Mouse (Mus musculus): Measurements from ENCODE around the gene Olfr323. TPM values are rescaled to one million over a fixed set of nuclear protein-coding genes. Genes with fewer than 3 reads are reported as not detected.

Gene Olfr323
- polyA plus RNA-seq, 1 experiment from 2014 or later = not detected

DNA sequence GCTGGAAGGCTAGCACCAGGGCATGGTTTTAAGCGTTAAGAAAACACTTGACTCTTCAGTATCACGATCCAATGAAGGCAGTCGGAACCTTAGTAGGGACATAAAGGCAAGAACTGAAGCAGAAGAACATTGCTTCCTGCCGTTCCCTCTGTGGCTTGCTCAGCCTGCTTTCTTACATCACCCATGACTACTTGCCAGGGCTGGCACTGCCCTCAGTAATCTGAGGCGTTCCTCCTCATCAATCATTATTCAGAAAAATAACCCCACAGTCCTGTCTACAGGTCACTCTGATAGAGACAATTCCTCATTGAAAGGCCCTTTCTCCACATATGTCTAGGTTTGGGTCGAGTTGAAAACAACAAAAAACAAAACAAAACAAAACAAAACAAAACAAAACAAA is 23.3 kb downstream of the Olfr323 start:
- no peaks in the 10 kb centered on the region for H3K9me3 ChIP-seq (ENCODE audit: control insufficient read depth)
- no peak for TF ChIP-seq CTCF (IDR thresholded peaks at IDR 0.05; ENCODE audit: low read depth)
- H3K9ac ChIP-seq (ENCODE audit: low read depth, low read length) = no peak overlapping the region
- no peak for ATAC-seq
- 83% methylated on average over 6 of the region's 6 CpGs for WGBS
- H3K27ac ChIP-seq (ENCODE audit: low read depth, low read length) = no peak overlapping the region
- H3K4me3 ChIP-seq (ENCODE audit: low read depth, low read length) = no peak overlapping the region
- no peak overlapping the region for H3K4me2 ChIP-seq (replicated peaks; ENCODE audit: low read depth)
- H3K4me1 ChIP-seq (replicated peaks; ENCODE audit: control insufficient read depth, insufficient read depth, low read length) = no peaks in the 10 kb centered on the region
- H3K36me3 ChIP-seq (ENCODE audit: control insufficient read depth, insufficient read depth) = no peaks in the 10 kb centered on the region
- H3K27me3 ChIP-seq (replicated peaks; ENCODE audit: control insufficient read depth, insufficient read depth, low read length) = peaks cover 62% of the 10 kb centered on the region

DNA sequence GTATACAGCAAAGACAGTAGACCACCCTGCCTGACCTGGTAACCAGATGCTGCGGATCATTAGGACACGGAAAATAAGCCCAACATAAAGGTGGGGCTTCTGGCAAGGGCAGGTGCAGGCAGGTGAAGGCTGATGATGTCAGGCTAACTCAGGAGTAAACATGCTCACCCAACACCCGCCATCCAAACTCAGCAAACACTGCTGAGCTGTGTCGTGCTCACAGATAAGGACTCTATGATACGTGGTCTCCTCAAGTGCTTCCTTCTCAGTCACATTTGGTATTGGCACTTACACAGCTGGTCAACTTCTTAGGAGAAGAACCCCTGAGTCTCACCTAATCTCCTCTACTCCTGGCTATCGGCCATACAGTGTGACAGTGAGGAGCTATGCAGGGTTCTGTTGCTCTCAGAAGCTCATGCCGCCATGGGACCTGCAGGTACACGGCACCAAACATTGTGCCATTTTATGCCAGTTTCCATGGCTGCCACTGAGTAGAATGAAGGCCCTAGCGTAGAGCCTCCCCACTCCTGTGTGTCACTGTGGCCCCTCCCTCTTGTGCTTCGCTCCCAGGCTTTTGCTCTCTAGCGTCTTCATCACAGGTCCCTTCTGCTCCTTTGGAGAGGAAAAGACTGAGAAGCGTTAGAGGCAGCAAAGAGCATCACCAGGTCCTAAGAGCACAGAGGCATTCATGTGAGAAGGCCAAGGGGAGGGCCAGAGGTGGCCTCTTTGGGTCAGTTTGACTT is 24.0 kb downstream of the Olfr323 start:
- H3K9ac ChIP-seq (ENCODE audit: low read depth, low read length) = no peak overlapping the region
- H3K4me3 ChIP-seq (ENCODE audit: low read depth, low read length) = no peak overlapping the region
- no peaks in the 10 kb centered on the region for H3K4me1 ChIP-seq (replicated peaks; ENCODE audit: control insufficient read depth, insufficient read depth, low read length)
- 78% methylated on average over 12 of the region's 12 CpGs for WGBS
- no peaks in the 10 kb centered on the region for H3K36me3 ChIP-seq (ENCODE audit: control insufficient read depth, insufficient read depth)
- H3K9me3 ChIP-seq (ENCODE audit: control insufficient read depth) = no peaks in the 10 kb centered on the region
- peaks cover 62% of the 10 kb centered on the region for H3K27me3 ChIP-seq (replicated peaks; ENCODE audit: control insufficient read depth, insufficient read depth, low read length)
- ATAC-seq = peak; percentile 50; the same call in 1 of the 2 replicates
- H3K4me2 ChIP-seq (replicated peaks; ENCODE audit: low read depth) = no peak overlapping the region
- H3K27ac ChIP-seq (ENCODE audit: low read depth, low read length) = no peak overlapping the region
- no peak for TF ChIP-seq CTCF (IDR thresholded peaks at IDR 0.05; ENCODE audit: low read depth)

DNA sequence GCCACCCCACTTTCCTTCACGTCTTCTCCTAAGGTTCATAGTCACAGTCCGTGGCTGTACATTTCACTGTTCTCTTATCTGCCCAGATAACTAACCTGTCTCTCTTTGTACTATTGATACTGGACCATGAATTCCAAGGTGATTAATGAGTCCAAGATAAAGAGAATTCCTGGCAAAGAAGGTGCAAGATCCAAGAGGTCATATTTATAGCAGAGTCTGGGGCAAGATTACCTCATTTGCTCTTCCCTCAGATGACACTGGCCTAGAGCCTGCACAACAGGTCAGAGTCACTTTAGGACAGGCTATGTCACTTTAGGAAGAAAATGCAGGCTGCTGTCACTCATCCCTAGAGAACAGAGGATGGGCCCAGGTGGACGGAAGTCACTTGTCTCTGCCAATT is 25.1 kb downstream of the Olfr323 start:
- ATAC-seq = peak; percentile 68
- H3K27ac ChIP-seq (ENCODE audit: low read depth, low read length) = no peak overlapping the region
- no peak for TF ChIP-seq CTCF (IDR thresholded peaks at IDR 0.05; ENCODE audit: low read depth)

DNA sequence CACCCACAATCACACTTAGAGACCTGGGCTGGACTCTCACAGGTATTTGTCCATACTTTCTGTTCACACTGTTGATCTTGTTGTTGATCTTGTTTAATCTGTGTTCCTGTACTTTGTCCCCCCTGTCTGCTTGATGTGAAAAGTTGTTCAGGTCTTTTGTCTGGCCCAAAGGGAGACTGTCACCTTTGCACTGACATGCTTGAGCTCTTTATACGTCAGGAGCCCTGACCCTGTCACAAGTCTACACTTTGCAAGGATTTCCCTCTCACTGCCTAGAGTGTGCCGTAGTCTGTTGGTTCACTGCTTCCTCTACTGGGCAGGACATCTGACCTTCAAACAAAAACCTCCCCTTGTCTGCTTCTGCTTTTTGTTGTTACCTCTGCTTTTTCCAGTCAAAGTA is 25.6 kb downstream of the Olfr323 start:
- no peak overlapping the region for H3K4me2 ChIP-seq (replicated peaks; ENCODE audit: low read depth)
- 50% methylated on average over 2 of the region's 2 CpGs for WGBS
- no peaks in the 10 kb centered on the region for H3K9me3 ChIP-seq (ENCODE audit: control insufficient read depth)
- H3K36me3 ChIP-seq (ENCODE audit: control insufficient read depth, insufficient read depth) = no peaks in the 10 kb centered on the region
- ATAC-seq = no peak
- H3K4me1 ChIP-seq (replicated peaks; ENCODE audit: control insufficient read depth, insufficient read depth, low read length) = no peaks in the 10 kb centered on the region
- H3K4me3 ChIP-seq (ENCODE audit: low read depth, low read length) = no peak overlapping the region
- H3K9ac ChIP-seq (ENCODE audit: low read depth, low read length) = no peak overlapping the region
- no peak overlapping the region for H3K27ac ChIP-seq (ENCODE audit: low read depth, low read length)
- no peak for TF ChIP-seq CTCF (IDR thresholded peaks at IDR 0.05; ENCODE audit: low read depth)
- peaks cover 66% of the 10 kb centered on the region for H3K27me3 ChIP-seq (replicated peaks; ENCODE audit: control insufficient read depth, insufficient read depth, low read length)

More for the DNA sequence above, 25.1 kb downstream of the Olfr323 start:
- Histone ChIP-seq H3K4me3 (ENCODE audit: low read depth, low read length) (no peak overlapping the region), H3K4me2 (replicated peaks; ENCODE audit: low read depth) (no peak overlapping the region), H3K27me3 (replicated peaks; ENCODE audit: control insufficient read depth, insufficient read depth, low read length) (peaks cover 63% of the 10 kb centered on the region), H3K4me1 (replicated peaks; ENCODE audit: control insufficient read depth, insufficient read depth, low read length) (no peaks in the 10 kb centered on the region), H3K9ac (ENCODE audit: low read depth, low read length) (no peak overlapping the region), H3K9me3 (ENCODE audit: control insufficient read depth) (no peaks in the 10 kb centered on the region), H3K36me3 (ENCODE audit: control insufficient read depth, insufficient read depth) (no peaks in the 10 kb centered on the region)
- 46% methylated on average over 3 of the region's 3 CpGs for WGBS

DNA sequence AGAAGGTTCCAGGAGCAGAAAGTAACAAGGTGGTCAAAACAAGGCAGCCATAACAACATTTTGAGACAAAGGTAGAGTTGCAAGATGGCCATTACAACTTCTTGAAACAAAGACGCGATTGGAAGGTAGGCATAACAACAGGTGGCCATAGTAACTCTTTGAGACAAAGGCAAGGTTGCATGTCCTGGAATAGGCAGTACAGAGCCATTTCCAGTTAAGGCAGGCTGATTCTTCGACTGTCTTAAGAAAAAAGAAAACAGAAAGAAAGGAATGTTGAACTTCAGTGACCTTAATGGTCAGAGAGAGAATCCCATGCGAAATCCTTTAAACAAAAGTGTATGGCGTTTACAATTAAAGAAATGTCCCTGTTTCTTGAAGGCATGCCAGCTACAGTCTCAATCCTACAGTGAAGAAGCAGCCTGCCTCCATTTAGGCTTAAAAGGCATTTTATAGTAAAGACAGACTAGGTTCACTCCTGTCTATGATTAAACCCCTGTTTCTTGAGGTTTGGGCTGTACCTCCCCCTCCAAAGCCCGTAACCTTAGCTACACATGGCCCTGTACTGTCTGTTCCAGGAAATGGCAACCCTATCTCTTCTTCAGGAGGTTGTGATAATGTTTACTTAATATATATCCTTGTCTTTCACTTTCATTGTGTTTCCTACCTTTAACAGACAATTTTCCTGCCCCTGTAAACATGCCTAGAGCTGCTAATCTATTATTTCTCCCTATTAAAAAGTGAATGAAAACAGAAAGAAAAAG is 27.3 kb downstream of the Olfr323 start:
- H3K4me3 ChIP-seq (ENCODE audit: low read depth, low read length) = no peak overlapping the region
- H3K9me3 ChIP-seq (ENCODE audit: control insufficient read depth) = no peaks in the 10 kb centered on the region
- H3K27ac ChIP-seq (ENCODE audit: low read depth, low read length) = no peak overlapping the region
- TF ChIP-seq CTCF (IDR thresholded peaks at IDR 0.05; ENCODE audit: low read depth) = no peak
- H3K9ac ChIP-seq (ENCODE audit: low read depth, low read length) = no peak overlapping the region
- H3K27me3 ChIP-seq (replicated peaks; ENCODE audit: control insufficient read depth, insufficient read depth, low read length) = peaks cover 59% of the 10 kb centered on the region
- H3K36me3 ChIP-seq (ENCODE audit: control insufficient read depth, insufficient read depth) = no peaks in the 10 kb centered on the region
- WGBS = 76% methylated on average over 6 of the region's 6 CpGs
- ATAC-seq = no peak
- no peak overlapping the region for H3K4me2 ChIP-seq (replicated peaks; ENCODE audit: low read depth)
- H3K4me1 ChIP-seq (replicated peaks; ENCODE audit: control insufficient read depth, insufficient read depth, low read length) = no peaks in the 10 kb centered on the region

DNA sequence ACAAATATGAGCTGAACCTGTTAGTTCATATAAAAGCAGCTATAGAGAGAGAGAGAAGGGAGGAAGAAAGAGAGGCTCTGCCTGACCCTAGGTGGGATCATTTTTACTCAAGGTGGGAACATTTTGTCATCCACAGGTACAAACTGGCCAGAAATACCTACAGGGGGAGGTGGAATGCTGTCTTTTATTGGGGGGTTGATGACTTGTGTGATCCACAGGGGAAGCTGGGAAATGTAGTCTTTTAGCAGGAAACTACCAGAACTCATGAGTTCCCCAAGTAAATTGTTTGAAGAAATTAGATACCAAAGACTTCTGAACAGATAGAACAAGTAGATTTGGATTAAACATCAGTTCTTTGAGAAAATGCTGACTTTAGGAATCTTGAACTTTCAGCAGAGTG is 28.2 kb downstream of the Olfr323 start:
- H3K9ac ChIP-seq (ENCODE audit: low read depth, low read length) = no peak overlapping the region

More for the DNA sequence above, 28.2 kb downstream of the Olfr323 start:
- H3K27me3 ChIP-seq (replicated peaks; ENCODE audit: control insufficient read depth, insufficient read depth, low read length) = peaks cover 68% of the 10 kb centered on the region
- no peak overlapping the region for H3K4me3 ChIP-seq (ENCODE audit: low read depth, low read length)
- no peak for ATAC-seq
- H3K4me2 ChIP-seq (replicated peaks; ENCODE audit: low read depth) = no peak overlapping the region
- no peaks in the 10 kb centered on the region for H3K36me3 ChIP-seq (ENCODE audit: control insufficient read depth, insufficient read depth)
- no peak overlapping the region for H3K27ac ChIP-seq (ENCODE audit: low read depth, low read length)
- TF ChIP-seq CTCF (IDR thresholded peaks at IDR 0.05; ENCODE audit: low read depth) = no peak
- no peaks in the 10 kb centered on the region for H3K9me3 ChIP-seq (ENCODE audit: control insufficient read depth)
- no peaks in the 10 kb centered on the region for H3K4me1 ChIP-seq (replicated peaks; ENCODE audit: control insufficient read depth, insufficient read depth, low read length)

All from intestine, postnatal 0 days (tissue).